Mouse (Mus musculus): ENCODE results near the gene Dyrk1a.

DNA sequence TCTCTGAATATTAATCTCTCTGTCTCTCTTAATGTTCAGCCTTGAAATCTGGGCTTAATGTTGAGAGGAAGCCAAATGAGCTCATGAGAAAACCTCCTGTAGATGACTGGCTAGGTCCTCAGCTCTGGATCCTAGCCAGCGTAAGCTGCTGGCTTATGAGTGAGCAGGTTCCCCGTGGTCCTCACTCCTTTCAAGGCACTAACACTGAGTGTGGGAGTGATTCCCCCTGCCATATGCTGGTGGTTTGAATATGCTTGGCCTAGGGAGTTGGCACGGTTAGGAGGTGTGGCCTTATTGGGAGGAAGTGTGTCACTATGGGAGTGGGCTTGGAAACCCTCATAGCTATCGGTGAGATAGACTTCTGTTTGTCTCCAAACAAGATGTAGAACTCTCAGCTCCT, 55.1 kb downstream of the Dyrk1a start:
- TF ChIP-seq POLR2A (IDR thresholded peaks at IDR 0.05; ENCODE audit: insufficient read depth, low read length) (no peak), EP300 (IDR thresholded peaks at IDR 0.05; ENCODE audit: insufficient read depth, low read depth, low read length) (no peak), CTCF (IDR thresholded peaks at IDR 0.05; ENCODE audit: low read depth, low read length) (no peak)

All from ES-Bruce4 (cell line).